Mouse (Mus musculus): ENCODE results near the gene Klhl3. TPM values are rescaled to one million over a fixed set of nuclear protein-coding genes. Genes with fewer than 3 reads are reported as not detected.

Gene Klhl3
- total RNA-seq, 2 experiments from 2014 or later = 1.5 to 1.9 TPM

DNA sequence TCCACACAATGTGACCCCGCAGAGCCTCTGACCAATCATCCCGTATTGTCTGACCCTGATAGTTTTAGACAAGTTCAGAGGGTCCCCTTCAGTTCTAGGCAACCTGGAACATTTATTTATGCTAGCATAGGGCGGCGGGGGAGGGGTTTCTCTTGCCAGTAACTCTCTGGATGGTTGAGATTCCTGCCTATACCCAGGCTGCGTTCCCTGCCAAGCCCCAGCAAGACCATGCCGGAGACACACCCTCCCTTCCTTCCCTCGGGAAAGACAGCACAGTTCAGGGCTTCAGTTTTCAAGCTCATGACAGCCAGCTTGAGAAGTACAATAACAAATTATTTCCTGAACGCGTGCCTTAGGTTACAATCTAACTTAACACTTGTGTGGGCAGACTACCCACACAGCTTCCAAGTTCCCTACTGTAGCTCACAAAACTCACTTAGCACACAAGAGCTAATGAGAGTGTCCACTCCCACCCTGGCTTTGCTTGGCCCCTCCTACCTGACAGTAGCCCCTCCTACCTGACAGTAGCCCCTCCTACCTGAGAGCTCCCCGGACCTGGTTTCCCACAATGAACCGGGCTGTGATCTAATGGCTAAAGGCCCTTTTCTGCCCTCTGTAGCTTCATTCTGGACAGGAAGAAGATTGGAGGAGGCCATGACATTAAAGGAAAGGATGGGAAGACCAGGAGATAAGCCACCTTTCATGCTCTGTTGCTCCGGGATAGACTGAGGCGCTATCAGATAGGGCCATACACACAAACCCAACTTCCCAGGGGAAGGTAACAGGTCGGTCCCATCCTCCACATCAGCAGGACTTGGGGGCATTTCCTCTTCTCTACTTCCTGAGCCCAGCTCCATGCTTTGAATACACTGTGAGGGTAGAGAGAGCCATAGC, 46.6 kb downstream of the Klhl3 start:
- DNase-seq = peak; percentile 34 to 63

DNA sequence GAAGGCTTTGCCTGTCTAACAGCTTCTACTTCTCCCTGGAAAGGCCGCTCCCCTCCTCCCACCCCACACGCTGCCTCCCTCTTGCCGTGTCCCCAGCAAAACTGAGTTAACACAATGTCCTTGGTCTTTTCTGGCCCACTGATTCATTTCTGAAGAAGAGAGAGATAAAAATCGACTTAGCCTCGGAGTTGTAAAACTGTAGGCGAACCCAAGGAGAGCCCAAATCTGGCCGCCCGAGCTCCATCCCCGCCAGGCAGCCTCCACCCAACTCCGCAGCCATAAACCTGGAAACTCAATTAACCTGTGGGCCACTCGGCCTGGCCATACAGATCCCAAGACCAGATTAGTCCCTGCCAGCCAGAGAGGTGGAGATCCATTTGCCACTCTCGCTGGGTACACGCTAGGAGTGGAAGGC, 47.3 kb downstream of the Klhl3 start:
- DNase-seq = peak; percentile 59 to 72

DNA sequence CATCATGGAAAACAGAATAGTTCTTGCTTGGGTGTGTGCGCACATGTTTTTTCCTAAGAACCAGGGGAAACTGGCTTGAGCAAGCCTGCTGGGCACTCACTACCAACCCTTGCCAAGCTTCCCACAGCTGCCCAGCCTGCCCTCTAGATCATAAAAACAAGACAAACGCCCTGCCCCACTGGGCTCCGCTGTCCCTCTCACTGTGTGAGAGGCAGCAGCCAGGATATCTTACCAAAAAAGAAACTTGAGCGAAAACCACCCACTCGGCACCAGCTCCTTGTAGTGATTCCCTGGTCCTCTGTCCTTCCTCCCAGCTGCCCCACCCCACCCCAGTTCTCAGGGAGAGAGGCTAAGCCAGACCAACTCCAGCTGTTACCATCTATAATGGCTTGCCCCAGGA, 48.1 kb downstream of the Klhl3 start:
- peak in 1 of 2 experiments; percentile 45 for DNase-seq

DNA sequence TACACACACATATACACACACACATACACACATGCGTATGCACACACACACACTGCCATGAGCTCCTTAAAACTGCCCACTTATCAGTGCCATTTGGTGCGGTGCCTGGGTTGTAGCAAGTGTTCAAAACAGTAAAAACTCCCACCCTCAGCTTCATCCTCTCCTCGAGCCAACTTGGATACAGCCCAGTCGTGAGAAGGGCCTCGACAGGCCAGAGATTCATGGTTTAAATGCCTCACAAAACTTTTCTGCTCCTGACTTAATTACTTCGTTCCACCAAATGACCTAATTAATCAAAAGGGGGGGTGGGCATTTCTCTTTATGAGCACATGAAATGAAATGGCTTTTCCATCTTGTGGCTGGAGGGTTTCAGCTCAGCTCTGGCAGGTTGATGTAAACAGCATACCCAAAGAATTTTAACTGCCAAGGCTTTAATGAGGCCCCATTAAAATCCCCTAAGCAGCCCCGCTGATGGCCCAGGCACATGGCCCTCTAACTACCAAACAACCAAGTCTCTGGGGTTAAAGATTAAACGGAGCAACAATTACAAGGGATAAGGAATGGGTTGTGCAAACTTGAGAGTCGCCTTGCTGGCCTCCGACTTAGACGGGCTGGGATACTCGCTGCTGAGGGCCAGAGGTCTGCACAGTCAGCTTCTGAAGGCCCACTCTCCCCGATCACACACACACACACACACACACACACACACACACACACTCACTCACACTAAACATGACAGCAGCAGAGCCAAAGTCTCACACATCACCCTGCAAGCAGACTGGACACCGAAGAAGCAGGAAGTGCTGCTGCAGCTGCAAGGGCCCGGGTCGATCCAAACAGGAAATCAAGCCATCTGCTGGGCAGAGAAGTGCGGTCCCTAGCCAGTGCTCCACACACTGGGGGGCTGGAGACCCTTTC, 55.2 kb downstream of the Klhl3 start:
- peak in 1 of 2 experiments; percentile 40 for DNase-seq

DNA sequence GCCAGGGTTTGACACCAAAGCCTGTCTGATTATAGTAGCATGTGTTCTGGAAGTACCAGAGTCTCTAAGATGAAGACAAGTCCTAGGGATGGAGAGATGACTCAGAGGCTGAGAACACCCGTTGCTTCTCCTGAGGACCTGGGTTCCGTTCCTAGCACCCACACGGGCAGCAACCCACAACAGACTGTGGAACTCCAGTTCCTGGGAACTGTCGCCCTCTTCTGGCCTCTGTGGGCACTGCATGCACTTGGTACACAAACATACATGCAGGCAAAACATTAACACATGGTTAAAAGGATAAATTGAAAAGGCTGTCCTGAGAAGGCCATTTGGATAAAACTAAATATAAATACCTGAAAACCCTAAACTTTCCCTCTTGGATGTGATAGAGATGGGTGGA, 56.8 kb downstream of the Klhl3 start:
- DNase-seq = no peak

DNA sequence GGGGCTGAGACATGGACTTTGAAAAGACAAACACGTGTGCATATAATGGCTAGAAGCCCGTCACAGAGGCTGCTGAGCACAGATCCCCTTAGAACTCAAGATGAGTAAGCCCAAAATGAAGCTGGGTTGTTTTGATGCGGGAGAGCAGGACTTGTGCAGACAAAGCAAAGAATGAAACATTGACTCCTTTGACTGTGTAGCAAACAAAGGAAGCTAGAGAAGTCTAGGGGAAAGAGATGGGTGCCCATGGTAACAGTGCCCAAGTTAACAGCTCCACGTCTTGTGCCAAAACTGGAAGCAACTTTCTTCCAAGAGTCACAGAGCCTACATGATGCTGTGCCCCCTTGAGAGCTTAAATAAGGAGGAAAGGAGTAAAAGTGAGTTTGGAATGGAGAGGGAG, 59.8 kb downstream of the Klhl3 start:
- no peak for DNase-seq

DNA sequence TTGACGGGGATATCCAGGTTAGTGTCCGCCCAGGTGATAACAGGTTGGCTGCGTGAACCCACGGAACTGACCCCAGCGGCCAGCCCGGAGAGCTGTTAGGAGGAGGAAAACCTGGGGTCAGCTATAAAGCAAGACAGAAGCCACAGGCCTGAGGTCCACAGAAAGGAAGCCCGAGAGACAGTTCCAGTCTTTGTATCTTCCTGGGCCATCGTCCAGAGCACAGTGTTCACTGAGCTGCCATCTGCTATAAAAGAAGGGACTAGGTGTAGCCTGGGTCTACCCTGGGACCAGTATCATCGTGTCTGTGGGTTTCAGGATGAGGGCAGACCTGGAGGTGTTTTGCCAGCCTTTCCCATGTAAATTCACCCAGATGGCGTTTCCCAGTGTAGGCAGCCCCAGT, 61.7 kb downstream of the Klhl3 start:
- DNase-seq = no peak

DNA sequence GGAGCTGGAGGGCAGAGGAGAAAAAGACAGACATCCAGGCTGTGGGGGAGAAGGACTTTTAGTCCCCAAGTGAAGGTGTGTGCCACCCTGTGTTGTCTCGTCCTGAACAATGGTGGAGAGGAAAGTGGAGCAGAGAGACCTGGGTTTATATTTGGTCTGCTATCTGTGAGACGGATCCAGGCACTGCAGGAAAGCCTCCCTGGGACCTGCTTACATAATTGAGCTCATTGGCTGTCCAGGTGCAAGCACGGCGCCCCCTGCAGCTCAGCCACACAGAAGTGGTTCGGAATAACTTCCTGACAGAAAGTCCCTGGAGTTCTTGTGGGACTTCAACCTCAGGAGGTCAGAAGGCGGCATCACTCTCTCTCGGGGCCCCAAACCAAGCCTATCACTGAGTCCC, 62.1 kb downstream of the Klhl3 start:
- DNase-seq = no peak

DNA sequence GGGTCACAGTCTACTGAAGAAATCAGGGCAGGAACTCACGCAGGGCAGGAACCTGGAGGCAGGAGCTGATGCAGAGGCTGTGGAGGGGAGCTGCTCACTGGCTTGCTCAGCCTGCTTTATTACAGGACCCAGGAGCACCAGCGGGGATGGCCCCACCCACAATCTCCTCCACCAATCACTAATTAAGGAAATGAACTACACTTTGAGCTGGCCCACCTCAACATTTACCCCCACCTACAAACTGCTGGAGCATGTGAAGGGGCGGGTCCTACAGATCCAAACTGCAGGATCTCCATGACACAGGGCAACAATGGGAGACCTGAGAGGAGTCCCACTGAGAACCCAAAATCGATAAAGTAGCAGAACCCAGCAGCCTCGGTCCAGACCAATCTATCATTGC, 64.3 kb downstream of the Klhl3 start:
- no peak for DNase-seq

DNA sequence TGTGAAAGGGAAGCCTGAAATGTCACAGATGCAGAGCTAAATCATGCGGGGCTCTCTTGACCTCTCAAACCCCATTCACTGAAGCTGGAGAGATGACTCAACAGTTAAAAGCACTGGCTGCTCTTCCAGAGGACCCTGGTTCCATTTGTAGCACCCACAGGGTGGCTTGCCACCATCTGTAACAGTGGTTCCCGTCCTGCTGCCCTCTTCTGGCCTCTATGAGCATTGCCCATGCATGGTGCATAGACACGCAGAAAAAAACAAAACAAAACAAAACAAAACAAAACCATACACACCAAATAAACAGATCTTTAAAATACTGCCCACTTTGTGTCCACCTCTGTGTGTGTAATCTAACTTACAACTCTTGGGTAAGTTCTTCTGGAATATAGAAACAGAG, 65.3 kb downstream of the Klhl3 start:
- DNase-seq = no peak

DNA sequence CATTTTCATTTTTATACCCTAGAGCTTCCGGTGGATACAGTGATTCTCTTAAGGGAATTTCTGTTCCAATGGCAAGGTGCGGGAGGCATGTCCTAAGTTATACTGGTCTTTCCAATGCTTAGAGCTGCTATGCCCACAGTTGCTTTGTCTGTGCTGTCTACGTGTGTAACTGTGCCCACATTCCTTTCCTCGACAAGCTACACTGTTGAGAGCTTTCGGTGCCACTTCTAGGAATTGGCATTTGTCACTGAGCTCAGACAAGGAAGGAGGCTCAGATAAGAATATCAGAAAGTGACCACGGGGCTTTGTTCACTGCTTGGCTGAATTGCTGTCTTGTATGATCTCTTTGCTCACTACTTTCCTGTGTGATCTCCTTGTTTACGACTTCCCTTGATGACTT, 67.2 kb downstream of the Klhl3 start:
- no peak for DNase-seq

DNA sequence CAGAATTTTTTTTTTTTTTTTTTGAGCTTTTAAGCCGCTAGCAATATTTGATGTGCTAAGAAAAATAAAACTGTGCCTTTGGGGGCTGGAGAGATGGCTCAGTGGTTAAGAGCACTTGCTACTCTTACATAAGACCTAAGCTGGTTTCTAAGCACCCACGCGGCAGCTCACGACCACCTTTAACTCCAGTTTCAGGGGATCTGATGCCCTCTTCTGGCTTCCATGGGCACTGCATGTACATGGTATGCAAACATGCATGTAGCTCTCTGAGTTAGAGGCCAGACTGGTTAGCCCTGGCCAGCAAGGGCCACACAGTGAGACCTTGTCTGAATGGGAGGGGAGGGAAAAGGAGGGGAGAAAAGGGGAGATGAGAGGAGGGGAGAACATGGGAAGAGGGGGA, 68.1 kb downstream of the Klhl3 start:
- DNase-seq = no peak

DNA sequence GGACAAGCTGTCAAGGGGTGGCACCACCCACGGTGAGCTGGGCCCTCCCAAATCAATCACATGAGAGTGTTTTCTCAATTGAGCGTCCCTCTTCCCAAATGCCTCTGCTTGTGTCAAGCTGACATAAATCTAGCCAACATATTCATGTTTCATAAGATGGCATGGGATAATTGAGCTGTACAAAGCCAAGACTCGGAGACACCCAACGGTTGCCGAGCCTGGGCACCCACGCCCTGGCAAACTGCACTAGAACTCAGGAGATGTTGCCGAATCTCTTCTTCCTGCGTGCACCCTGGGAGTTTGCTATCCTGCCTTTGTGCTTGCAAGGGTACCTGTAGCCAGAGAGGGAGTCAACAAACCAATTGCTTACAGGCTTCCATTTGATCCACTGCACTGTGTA, 70.1 kb downstream of the Klhl3 start:
- no peak for DNase-seq

DNA sequence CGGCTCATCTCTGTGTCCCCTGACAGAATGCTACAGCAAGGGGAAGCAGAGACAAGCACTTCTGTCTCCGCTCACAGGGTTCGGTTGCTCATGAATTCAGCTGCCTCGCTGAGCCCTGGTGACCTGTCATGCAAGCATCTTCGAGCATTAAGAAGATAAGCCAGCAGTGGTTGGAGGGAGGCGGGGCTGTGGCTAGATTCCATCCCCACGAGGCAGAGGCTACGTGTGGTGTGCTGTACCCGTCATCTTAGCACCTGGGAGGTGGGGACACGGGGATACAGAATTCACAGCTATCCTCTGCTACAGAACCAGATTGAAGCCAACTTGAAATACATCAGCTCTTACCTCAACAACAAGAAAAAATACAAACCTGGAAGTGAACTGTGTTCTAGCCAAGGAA, 73.3 kb downstream of the Klhl3 start:
- no peak for DNase-seq

DNA sequence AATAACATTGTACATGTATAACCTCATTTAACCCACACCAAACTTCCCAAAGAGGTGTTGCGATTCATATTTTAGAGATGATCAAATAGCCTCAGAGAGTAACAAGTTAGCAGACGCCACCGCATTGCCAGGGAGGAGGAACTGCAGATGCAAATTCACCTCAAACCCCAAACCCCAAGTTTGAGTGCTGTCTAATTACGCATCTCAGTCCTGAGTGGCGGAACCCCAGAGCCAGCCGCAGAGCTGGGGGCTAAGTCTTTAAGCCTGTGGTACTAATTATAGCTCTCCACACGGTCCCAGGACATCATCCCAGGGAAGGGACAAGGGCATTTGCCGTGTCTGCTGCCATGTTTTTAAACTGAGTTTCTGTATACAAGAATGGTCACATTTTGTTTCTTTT, 75.9 kb downstream of the Klhl3 start:
- DNase-seq = no peak

DNA sequence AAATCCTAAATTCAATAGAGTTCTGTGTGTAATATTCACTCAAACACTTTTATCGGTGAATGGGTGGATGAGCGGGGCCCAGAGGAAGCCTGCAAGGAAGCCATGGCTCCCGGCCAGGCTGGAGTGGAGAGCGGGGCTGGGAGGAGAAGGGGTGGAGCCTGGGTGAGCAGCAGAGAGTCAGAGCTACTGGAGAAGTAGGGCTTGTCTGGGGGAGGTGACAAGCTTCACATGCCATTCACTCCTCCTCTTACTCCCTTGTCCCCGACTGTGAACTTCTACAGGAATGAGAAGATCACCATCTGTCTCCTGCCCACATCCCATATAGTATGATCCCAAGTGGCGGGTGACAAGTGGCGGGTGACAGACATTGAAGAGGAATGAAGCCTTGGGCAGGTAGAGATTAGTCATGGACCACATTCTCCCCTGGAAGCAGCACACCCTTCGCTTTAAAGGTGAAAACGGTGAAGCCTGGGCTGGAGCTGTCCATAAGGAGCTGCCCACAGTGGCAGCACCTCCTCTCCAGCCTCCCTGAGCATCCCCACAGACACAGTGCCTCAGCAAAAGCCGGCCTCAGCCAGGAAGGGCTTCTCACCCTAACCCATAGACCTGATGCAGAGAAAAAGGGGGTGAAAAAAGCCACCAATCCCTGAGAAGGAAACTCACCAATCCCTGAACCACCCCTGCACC, 77.8 kb downstream of the Klhl3 start:
- DNase-seq = peak; percentile 47 to 77

DNA sequence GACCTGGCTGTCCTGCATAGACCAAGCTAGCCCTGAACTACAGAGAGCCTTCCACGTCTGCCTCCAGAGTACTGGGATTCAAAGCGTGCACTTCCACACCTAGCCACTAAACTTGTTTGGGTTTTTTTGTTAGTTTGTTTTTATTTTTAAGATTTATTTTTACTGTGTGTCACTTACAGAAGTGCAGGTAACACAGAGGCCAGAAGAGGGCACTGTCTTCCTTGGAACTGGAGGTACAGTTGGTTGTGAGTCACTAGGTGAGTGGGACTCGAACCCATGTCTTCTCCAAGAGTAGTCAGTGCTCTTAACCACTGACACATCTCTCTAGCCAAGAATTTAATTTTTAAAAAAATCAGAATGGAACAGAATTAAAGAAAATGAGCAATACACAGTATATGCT, 78.4 kb downstream of the Klhl3 start:
- DNase-seq = no peak

DNA sequence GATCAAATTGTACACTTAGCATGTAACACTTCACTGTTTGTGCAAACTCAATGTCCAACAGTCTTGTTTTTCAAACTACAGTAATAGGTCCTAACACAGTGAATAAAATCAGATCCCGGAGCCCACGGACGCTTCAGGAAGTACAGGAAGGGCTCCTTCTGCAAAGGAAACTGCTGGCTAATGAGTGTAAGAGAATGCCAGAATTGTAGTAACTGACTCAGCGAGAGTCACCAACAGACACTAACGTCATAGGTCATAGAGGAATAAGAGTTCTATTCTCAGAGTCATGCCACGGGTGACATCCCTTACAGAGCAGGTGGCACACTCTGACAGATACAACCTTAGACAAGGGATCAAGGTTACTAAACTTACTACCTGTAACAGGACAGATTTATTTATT, 78.9 kb downstream of the Klhl3 start:
- no peak for DNase-seq

DNA sequence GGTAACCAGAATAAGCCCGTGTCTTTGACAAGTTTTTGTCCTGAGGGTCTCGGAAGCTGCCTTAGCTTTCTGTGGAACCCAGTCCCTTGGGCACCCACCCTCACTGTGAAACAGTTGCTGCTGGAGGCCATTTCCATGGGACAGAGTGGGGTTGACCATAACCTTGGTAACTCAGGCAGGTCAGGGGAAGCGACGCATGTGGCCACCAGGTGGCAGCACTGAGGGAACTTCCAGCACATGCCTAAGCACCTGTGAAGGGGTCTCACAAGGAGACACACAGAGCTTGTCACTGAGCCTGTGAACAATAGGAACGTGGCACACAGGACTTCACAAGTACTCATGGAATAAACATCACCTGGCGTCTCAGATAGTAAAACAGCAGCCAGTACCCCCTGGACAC, 81.6 kb downstream of the Klhl3 start:
- DNase-seq = peak; percentile 77 to 86

DNA sequence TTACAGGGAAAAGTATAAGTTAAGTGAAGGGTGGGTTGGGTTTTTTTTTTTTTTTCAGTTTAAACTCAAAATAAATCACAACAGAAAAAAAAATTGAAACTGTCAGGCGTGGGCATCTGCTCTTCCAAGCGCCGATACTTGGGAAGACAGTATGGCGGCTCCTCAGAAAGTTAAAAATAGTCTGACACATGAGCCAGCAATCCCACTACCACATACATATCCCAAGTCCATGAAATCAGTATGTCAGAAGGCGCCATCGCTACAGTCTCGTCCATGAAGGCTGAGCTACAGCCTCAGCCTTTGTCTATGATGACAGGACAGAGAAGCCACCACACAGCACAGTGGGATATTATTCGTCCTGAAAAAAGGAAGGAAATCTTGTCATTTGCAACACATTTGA, 86.3 kb downstream of the Klhl3 start:
- no peak for DNase-seq

DNA sequence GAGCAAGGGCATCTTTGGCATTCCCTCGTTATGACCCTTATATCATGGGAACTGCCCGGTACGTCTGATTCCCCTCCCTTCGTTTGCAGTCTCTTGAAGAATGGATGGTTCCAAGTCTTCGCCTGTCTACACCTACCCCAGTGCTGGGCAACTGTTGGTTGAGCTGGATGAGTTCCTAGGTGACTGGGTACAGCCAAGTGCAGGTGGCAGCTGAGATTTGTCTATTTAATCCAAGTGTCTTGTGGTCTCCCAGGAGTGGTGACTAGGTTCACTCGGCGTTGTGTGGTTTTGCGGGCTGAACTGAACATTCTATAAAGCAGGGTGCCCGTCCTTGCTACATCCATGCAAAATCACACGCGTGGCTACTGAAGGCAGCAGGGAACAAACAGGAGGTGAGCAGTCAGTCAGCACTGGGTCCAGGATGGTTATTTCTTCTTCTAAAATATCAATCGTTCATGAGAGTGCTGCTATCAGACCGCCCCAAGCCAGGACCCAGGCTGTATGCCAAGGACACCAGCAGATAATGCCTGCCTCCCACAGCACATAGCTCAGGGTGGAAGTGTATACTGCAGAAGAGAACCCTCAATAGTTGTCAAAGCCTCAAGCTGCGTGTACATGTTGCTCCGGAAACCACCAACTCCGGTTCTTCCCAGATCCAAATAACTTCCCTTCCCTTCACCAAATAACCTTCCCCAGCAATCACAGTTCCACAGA, 87.5 kb downstream of the Klhl3 start:
- no peak for DNase-seq
